Mouse (Mus musculus): ENCODE results near the gene Rprml.

Rprml gene

GRCm38 (mm10) chr11:103649301-103649982, at the start of gene Rprml:
Gene Rprml, plus strand, starts transcription at chr11:103649570.
- no peak for DNase-seq (ENCODE audit: low read depth, low spot score)

- DNase-seq (ENCODE audit: low read depth, low spot score), result no peak
These were observed 42.8 kb upstream of the Rprml start for GRCm38 (mm10) chr11:103606611-103607010.

- no peak for DNase-seq (ENCODE audit: low read depth, low spot score)
These were observed 38.6 kb upstream of the Rprml start for GRCm38 (mm10) chr11:103610772-103611171.

DNA sequence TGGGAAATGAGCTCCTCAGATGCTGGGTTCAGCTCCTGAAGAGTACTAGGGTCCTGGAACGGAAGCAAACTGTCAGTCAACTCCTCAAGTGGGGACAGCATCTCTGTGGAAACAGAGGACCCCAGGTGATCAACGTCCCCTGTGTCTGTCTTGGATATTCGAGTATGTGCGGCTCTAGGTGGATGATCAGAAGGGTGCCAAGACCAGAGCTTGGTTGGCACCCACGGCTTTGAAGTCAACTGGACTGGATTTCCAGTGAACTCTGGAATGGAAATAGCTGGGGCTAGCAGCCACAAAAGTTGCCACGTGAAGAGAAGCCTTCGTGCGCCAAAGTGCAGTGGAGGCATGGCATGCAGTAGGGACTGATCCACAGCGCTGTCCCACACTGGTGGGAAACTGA, 28.3 kb upstream of the Rprml start, which contains the start of gene Gm884:
TSS of gene Gm884 (minus strand) at position 101 of the 400 bp plus-strand sequence.
- DNase-seq (ENCODE audit: low read depth, low spot score), result no peak

- DNase-seq (ENCODE audit: low read depth, low spot score), result no peak
These were observed 21.9 kb upstream of the Rprml start for GRCm38 (mm10) chr11:103627453-103627852.

DNA sequence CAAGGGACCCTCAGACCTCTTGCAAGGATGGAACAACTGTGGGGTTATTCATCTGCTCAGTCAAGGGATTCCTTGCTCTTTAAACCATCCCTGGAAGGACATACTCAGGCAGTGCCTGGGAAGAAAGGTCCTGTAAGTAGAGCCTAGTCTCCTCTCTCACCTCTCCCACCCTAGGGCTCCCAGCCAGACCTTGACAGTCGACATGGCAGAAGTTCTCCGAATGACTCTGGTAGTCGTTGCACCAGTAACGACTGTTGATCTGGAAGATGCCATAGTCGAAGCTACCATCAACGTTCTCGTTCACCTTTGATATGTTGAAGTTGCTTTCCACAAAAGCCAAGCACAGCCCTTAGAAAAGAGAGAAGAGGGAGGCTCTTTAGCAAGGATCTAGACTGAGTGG, 14.6 kb upstream of the Rprml start:
- no peak for DNase-seq (ENCODE audit: low read depth, low spot score)

GRCm38 (mm10) chr11:103635481-103635880, 13.9 kb upstream of the Rprml start:
- no peak for DNase-seq (ENCODE audit: low read depth, low spot score)

GRCm38 (mm10) chr11:103636261-103636660, 13.1 kb upstream of the Rprml start:
- DNase-seq (ENCODE audit: low read depth, low spot score), result no peak

DNA sequence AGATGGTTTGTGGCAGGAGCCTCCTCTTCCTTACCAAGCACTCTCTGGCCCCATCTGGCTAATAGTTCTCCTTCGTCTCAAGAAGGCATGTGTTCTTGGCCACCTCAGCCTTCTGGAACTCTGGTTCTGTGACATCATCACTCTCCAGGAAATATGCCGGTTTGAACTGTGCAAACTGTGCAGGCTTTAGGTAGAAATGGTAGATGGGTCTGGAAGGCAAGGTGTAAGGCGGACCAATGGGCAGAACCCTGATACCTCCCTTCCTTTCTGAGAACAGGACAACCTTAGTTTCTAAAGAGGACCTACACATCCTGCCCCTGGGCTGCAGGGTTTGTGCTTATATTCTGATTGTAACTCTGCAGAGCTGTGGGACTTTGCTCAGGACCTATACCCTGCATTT, 10.6 kb upstream of the Rprml start, which contains the start of gene Lyzl6:
TSS of gene Lyzl6 (minus strand) at position 101 of the 400 bp plus-strand sequence.
- no peak for DNase-seq (ENCODE audit: low read depth, low spot score)

DNA sequence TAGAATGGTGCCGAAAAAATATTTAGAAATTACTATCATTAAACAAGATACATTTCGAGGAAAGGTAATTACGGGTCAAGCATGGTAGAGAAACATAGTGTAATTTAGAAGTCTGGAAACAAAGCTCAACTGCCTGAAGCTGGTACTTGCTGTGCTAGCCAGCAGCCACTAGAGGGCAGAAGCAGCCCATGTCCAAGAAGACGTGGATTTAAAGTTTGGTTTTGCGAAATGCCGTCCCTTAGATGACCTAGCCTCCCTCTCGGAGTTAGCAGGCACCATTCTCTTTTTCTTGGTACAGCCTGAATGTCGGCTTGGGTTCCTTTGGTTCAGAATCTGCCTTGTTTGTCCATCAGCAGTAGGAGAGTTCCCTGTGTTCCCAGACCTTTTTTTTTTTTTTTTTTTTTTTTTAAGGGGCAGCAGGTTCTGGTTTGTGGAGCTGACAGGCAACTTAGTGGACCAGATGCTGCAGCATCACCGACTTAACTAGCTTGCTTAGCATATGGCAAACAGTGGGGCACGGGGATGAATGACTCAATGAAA, 9.9 kb upstream of the Rprml start:
- no peak for DNase-seq (ENCODE audit: low read depth, low spot score)

- no peak for DNase-seq (ENCODE audit: low read depth, low spot score)
These were observed 6.2 kb upstream of the Rprml start for GRCm38 (mm10) chr11:103643211-103643610.

- DNase-seq (ENCODE audit: low read depth, low spot score), result no peak
These were observed 3.6 kb upstream of the Rprml start for GRCm38 (mm10) chr11:103645731-103646130.

- no peak for DNase-seq (ENCODE audit: low read depth, low spot score)
These were observed 3.1 kb upstream of the Rprml start for GRCm38 (mm10) chr11:103646301-103646700.

GRCm38 (mm10) chr11:103647921-103648620, 1.3 kb upstream of the Rprml start:
- no peak for DNase-seq (ENCODE audit: low read depth, low spot score)

GRCm38 (mm10) chr11:103648656-103649055, 714 bp upstream of the Rprml start:
- DNase-seq (ENCODE audit: low read depth, low spot score), result no peak

DNA sequence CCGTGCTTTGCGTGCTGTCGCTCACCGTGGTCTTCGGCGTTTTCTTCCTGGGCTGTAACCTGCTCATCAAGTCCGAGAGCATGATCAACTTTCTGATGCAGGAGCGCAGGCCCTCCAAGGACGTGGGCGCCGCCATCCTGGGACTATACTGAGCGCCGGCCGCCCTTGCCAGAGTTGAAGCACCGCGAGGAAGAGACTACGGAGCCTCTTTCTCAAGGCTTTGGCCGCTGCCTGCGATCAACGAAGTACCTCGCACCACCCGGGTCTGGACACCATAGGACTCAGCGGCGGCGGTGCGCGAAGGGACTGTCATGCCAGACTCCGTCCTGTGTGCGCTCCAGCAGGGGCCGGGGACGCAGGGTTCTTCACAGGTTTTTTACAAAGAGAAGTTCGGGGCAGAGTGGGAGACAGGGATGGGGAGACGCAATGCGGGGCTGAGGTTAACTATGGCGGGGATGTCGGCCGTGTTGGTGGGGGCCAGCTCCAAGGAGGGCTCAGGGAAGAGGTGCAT, 668 bp downstream of the Rprml start:
- no peak for DNase-seq (ENCODE audit: low read depth, low spot score)

- no peak for DNase-seq (ENCODE audit: low read depth, low spot score)
These were observed 2.1 kb downstream of the Rprml start for GRCm38 (mm10) chr11:103651426-103651825.

- no peak for DNase-seq (ENCODE audit: low read depth, low spot score)
These were observed 4.1 kb downstream of the Rprml start for GRCm38 (mm10) chr11:103653359-103653965.

DNA sequence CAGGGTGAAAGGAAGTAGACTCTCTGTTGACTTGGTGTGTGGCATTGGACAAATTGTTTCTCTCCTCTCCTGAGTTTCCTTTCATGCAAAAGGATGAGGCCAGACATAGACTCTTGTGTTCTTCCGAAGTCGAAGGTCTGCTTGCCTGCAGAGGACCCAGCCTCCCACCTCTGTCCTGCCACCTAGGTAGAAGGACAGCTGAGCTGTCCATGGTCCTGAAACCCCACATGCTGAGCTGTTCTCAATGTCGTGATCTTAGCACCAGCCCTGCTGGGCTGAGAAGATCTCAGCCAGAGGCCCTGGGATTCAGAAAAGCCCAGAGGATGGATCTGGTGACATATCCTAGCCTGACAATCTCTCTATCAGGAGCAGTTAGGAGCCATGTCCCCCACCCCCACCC, 7.2 kb downstream of the Rprml start:
- no peak for DNase-seq (ENCODE audit: low read depth, low spot score)

DNA sequence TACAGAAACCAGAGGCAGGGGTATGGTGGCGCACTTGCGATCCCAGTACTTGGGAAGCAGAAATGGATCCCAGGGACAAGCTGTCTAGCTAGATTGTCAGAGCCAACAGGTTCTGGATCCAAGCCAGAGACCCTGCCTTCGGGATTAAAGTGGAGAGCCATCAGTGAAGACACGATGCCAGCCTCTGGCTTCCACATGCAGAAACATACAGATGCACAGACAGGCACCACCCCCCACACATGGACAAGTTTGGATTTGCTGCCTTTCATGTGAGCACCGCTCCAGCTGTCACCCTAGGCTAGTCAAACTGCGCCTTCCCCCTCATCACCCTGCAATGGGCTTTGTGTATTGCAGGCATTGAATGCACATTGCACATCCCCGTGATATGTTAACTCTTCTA, 8.8 kb downstream of the Rprml start:
- DNase-seq (ENCODE audit: low read depth, low spot score), result no peak

DNA sequence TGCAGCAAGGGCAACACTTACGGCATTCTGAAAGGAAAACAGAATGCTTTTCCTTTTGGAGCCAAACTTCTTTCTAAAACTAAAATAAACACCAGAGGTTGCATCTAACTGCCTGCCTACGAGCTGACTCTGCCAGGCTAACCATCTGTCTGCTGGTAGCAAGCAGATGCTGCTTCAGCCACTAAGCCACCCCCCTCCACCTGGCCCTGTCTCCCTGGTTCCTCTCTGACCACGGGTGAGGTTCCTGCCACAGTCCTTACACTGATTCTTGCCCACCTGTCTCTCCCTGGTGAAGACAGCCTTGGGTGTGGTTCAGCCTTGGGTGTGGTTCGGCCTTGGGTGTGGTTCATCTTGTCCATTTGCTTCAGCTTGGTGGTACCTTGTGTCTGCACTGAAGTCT, 12.5 kb downstream of the Rprml start:
- no peak for DNase-seq (ENCODE audit: low read depth, low spot score)

- DNase-seq (ENCODE audit: low read depth, low spot score), result no peak
These were observed 13.2 kb downstream of the Rprml start for GRCm38 (mm10) chr11:103662546-103662945.
